Mouse (Mus musculus) gastrocnemius, adult 18-20 months (tissue): ENCODE measurements around the gene Btd. TPM values are rescaled to one million over a fixed set of nuclear protein-coding genes. Genes with fewer than 3 reads are reported as not detected.

Source experiments
- DNase-seq: peaks from one replicate; pipeline ENCODE4 v3.0.0; 2021; ENCODE audit warnings: low spot score
- total RNA-seq, 2 experiments: library from RNA; stranded (reverse); gene quantifications; 2 replicates each; pipeline ENCODE4 v1.2.3; 2021

The Btd gene
- total RNA-seq, 2 experiments from 2014 or later, result 3.7 to 4.6 TPM

DNA sequence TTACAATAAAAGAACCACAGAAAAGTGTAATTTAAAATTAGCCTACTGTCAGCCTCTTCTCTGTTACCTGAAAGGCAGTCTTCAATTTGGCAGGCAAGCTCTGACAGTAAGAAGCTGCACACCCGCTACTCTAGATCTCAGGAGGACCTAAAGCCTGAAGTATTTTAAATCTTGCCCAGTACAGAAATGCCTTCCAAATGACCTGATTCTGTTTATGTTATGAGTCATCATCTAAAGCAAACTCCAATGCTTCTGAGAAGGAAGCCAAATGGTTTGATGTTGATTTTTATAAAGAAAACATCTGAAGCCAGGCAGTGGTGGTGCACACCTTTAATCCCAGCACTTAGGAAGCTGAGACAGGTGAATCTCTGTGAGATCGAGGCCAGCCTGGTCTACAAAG is 59.5 kb downstream of the Btd start:
- no peak for DNase-seq

GRCm38 (mm10) chr14:31709343-31709742 is 68.5 kb downstream of the Btd start:
- no peak for DNase-seq

GRCm38 (mm10) chr14:31715669-31716068 is 74.8 kb downstream of the Btd start:
- DNase-seq, result no peak

- no peak for DNase-seq
Observed at GRCm38 (mm10) chr14:31717360-31717759, 76.5 kb downstream of the Btd start.

Other genes starting within 250 kb of the Btd start
- gene Sh3bp5, start 204.9 kb upstream of the Btd start, total RNA-seq, result 10 to 100 TPM; 53.6 to 65.7 TPM
- 10 to 100 TPM; 10.3 to 13.1 TPM for gene Eaf1, start 146.6 kb upstream of the Btd start, total RNA-seq
- gene Mettl6, start 146.0 kb upstream of the Btd start, total RNA-seq, result 1 to 10 TPM; 7.3 to 8.2 TPM
- gene Colq, start 49.7 kb upstream of the Btd start, total RNA-seq, result 1 to 10 TPM; 6.4 to 7.2 TPM
- not detected for gene Gm49387, start 150 bp upstream of the Btd start, total RNA-seq
- gene Hacl1, start 258 bp downstream of the Btd start, total RNA-seq, result 10 to 100 TPM; 10.3 to 11.3 TPM
- 10 to 100 TPM; 44.7 to 55.8 TPM for gene Ankrd28, start 189.6 kb downstream of the Btd start, total RNA-seq